Mouse (Mus musculus): ENCODE measurements around the gene Tmem132c. TPM values are rescaled to one million over a fixed set of nuclear protein-coding genes. Genes with fewer than 3 reads are reported as not detected.

Tmem132c gene
- total RNA-seq, 2 experiments from 2014 or later = 0.08 to 0.13 TPM

- intact Hi-C loops (cut with DNase I) = no loop called here
- DNase-seq (ENCODE audit: low spot score) = no peak
Measured at GRCm38 (mm10) chr5:127477790-127478189, 236.2 kb downstream of the Tmem132c start.

- no peak for DNase-seq (ENCODE audit: low spot score)
- intact Hi-C loops (cut with DNase I) = no loop called here
Measured at GRCm38 (mm10) chr5:127478322-127478721, 236.7 kb downstream of the Tmem132c start.

- intact Hi-C loops (cut with DNase I) = loop anchor here (1.0 to 2.0 kb wide), 2 partner anchors 28 to 320 kb away; no protein-coding TSS in a partner anchor
Measured at GRCm38 (mm10) chr5:127480931-127481330, 239.3 kb downstream of the Tmem132c start.

GRCm38 (mm10) chr5:127481416-127481815, 239.8 kb downstream of the Tmem132c start:
- intact Hi-C loops (cut with DNase I) = loop anchor here (1.0 to 2.0 kb wide), 2 partner anchors 28 to 321 kb away; no protein-coding TSS in a partner anchor
- DNase-seq (ENCODE audit: low spot score) = no peak

More at GRCm38 (mm10) chr5:127480931-127481330, 239.3 kb downstream of the Tmem132c start:
- no peak for DNase-seq (ENCODE audit: low spot score)

- intact Hi-C loops (cut with DNase I) = no loop called here
- DNase-seq (ENCODE audit: low spot score) = no peak
Measured at GRCm38 (mm10) chr5:127482342-127482741, 240.7 kb downstream of the Tmem132c start.

- intact Hi-C loops (cut with DNase I) = no loop called here
Measured at GRCm38 (mm10) chr5:127483955-127484659, 242.5 kb downstream of the Tmem132c start.

GRCm38 (mm10) chr5:127484813-127485486, 243.3 kb downstream of the Tmem132c start:
- intact Hi-C loops (cut with DNase I) = no loop called here
- no peak for DNase-seq (ENCODE audit: low spot score)

More at GRCm38 (mm10) chr5:127483955-127484659, 242.5 kb downstream of the Tmem132c start:
- DNase-seq (ENCODE audit: low spot score) = no peak

GRCm38 (mm10) chr5:127487190-127487589, 245.6 kb downstream of the Tmem132c start:
- no peak for DNase-seq (ENCODE audit: low spot score)
- intact Hi-C loops (cut with DNase I) = no loop called here

- no peak for DNase-seq (ENCODE audit: low spot score)
- intact Hi-C loops (cut with DNase I) = no loop called here
Measured at GRCm38 (mm10) chr5:127488666-127489065, 247.1 kb downstream of the Tmem132c start.

GRCm38 (mm10) chr5:127491724-127492123, 250.1 kb downstream of the Tmem132c start:
- intact Hi-C loops (cut with DNase I) = no loop called here
- no peak for DNase-seq (ENCODE audit: low spot score)

- intact Hi-C loops (cut with DNase I) = no loop called here
- no peak for DNase-seq (ENCODE audit: low spot score)
Measured at GRCm38 (mm10) chr5:127496895-127497294, 255.3 kb downstream of the Tmem132c start.

GRCm38 (mm10) chr5:127499151-127499827, 257.7 kb downstream of the Tmem132c start:
- no peak for DNase-seq (ENCODE audit: low spot score)
- intact Hi-C loops (cut with DNase I) = no loop called here

GRCm38 (mm10) chr5:127502838-127503237, 261.2 kb downstream of the Tmem132c start:
- intact Hi-C loops (cut with DNase I) = no loop called here
- no peak for DNase-seq (ENCODE audit: low spot score)

- intact Hi-C loops (cut with DNase I) = no loop called here
Measured at GRCm38 (mm10) chr5:127505697-127506096, 264.1 kb downstream of the Tmem132c start.

GRCm38 (mm10) chr5:127511653-127512052, 270.0 kb downstream of the Tmem132c start:
- DNase-seq (ENCODE audit: low spot score) = no peak
- intact Hi-C loops (cut with DNase I) = no loop called here

More at GRCm38 (mm10) chr5:127505697-127506096, 264.1 kb downstream of the Tmem132c start:
- DNase-seq (ENCODE audit: low spot score) = no peak

GRCm38 (mm10) chr5:127515960-127516359, 274.4 kb downstream of the Tmem132c start:
- intact Hi-C loops (cut with DNase I) = no loop called here
- DNase-seq (ENCODE audit: low spot score) = no peak

GRCm38 (mm10) chr5:127522744-127523476, 281.3 kb downstream of the Tmem132c start:
- no peak for DNase-seq (ENCODE audit: low spot score)

GRCm38 (mm10) chr5:127527344-127527974, 285.9 kb downstream of the Tmem132c start:
- intact Hi-C loops (cut with DNase I) = no loop called here

More at GRCm38 (mm10) chr5:127522744-127523476, 281.3 kb downstream of the Tmem132c start:
- intact Hi-C loops (cut with DNase I) = no loop called here

GRCm38 (mm10) chr5:127537508-127537907, 295.9 kb downstream of the Tmem132c start:
- intact Hi-C loops (cut with DNase I) = no loop called here
- no peak for DNase-seq (ENCODE audit: low spot score)

More at GRCm38 (mm10) chr5:127527344-127527974, 285.9 kb downstream of the Tmem132c start:
- no peak for DNase-seq (ENCODE audit: low spot score)
